Mouse (Mus musculus): ENCODE measurements around the gene Selenon.

The Selenon gene

DNA sequence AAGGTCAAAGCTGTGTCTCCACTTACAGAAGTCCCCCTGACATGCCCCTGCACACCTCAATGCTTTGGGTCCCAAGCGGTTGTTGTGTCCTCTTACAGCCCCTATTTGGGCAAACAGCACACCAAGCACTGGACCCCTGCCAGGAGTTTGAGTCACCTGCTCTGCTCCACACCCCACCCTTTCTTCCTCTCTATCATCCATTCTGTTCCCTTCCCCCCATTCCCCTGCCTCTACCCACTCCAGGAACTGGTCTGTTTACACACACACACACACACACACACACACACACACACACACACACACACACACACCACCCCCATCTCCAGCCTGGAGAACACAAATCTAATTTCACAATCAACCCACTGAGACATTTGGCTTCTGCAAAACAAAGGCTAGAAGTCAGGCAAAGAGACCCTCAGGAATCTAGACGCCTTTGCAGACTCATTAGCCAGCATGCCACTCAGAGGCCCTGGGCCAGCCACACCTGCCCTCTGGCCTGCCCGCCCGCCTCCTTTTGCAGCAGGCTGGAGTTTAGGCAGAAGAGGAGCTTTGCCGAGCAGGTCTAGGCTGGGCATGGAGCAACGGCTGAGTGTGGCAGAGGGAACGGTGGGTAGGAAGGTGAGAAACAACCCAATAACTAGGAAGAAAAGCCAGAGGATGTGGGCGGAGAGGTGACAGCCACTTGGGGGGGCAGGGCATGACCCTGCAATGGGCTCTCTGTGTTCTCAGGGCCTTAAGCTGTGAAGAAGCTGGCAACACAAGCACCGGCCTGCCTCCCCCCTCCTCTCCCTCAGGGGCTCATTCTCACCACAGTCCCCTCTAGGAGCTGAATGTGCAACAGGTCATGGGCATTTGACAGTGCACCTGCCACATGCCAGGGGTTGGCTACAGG, 4.9 kb downstream of the Selenon start:
- DNase-seq (ENCODE audit: low read depth, low spot score), result no peak

DNA sequence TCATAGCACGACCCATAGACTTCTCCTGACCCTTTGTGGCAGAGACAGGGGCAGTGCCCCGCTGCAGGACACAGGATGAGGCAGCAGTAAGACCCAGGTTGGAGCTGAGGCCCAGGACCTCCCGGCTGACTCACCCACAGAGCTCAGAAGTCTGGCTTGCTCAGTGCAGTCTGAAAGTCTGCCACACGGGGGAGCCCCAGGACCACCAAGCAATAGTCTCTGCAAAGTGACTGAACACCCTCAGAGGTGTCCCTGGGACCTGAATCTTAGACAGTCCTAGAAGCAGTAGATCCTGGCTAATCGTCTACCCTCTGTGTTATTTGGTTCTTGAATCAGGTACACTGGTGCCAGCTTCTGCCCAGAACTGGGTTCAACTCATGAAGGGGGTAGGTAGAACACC, 8.7 kb downstream of the Selenon start:
- DNase-seq (ENCODE audit: low read depth, low spot score), result peak; percentile 89

DNA sequence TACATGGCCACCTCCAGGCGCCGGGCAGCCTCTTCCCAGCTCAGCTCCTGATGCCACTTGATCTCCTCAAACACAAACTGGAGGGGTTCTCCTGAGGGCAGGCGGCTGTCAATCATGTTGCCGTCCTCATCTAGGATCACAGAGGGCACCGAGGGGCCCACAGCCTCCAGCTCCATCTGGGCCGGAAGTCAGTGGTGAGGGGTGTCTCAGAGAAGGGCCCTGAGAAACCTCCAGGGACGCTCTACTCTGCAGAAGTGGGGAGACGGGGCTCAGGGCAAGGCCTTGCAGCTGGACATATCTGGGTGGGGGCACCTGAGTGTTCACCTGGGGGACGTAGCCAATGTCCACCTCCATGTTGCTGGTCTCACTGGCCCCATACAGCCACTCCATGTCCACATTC, 9.2 kb downstream of the Selenon start:
- DNase-seq (ENCODE audit: low read depth, low spot score), result no peak

DNA sequence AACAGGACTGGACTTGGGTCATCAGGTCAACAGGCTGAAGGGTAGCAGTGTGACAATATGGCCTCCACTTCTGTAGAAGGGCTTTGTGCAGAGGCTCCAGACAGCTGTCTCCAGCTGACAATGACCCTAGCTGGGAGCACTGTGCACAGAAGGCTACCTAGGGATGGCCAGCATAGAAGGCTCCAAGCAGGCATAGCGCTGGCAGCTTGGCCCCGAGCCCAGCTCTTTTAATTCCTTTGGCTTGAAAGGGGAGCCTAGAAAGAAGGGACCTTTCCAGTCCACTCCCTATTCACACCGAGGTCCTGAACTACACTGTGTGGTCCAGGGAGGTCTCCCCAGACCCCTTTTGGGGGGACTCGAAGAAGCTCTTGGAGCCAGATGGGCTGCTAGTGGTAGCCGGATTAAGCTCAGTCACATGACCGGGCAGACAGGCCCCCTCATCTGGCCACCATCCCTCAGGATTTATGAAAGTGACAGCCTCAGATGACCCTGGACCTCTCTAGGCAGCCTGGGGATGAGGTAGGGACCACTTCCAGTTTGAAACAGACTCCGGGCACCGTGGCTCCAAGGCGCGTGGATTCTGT, 12.9 kb downstream of the Selenon start:
- no peak for DNase-seq (ENCODE audit: low read depth, low spot score)

DNA sequence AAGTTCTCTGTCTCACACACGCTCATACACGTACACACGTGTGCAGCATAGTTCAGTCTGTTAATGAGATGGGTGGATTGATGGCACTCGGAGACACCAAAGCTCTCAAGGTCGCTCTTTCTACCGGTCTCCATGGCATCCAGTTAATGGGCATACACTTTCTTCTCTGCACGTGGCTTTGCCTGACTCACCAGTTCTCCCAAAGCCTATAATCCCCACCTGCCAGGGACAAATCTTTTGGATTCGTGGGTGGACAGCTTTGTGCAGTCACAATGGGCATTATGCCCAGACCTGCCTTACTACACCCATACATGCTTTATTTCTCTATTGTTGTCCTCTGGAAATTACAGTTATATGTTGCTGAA, 16.2 kb downstream of the Selenon start:
- no peak for DNase-seq (ENCODE audit: low read depth, low spot score)

DNA sequence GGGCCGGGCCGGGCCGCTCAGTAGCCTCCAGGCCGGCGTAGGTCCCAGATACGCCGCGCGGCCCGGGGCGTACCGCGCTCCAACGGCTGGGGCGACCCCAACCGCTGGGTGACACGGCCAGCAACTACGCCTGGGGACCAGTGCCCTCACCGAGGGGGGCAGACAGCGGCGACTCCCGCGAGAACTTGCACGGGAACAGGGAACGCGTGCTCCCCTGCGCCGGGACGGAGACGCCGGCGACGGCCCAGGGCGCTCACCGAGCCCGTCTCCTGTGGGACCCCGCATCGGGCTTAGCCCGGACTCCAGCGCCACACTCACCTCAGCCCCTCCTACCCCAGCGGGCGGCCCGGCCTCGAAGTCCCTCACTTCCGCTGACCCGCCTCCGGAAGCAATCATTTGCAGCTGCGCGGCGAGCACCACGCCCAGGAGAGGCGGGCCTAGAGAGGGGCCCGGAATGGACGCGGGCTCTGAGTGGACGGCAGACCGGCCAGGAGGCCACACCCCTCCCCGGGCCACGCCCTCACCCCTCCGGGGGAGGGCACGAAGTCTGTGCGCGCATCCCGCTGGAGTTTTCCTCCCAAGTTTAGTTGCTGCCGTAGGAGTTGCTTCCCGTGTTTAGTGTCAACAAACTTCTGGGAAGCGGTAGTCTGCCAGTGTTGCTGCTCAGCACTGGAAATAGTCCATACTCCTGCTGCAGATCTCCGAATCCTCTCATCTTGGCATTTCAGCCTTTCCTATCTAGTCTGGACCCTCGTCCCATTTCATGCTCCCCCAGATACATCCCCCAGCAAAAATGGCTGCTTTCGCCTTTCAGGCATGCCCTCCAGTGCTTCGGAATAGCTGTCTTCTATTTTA, 16.8 kb downstream of the Selenon start, which contains the start of gene Mtfr1l:
Mtfr1l (minus strand) TSS at position 456 of the 855 bp plus-strand sequence.
- peak; percentile 97 for DNase-seq (ENCODE audit: low read depth, low spot score)

DNA sequence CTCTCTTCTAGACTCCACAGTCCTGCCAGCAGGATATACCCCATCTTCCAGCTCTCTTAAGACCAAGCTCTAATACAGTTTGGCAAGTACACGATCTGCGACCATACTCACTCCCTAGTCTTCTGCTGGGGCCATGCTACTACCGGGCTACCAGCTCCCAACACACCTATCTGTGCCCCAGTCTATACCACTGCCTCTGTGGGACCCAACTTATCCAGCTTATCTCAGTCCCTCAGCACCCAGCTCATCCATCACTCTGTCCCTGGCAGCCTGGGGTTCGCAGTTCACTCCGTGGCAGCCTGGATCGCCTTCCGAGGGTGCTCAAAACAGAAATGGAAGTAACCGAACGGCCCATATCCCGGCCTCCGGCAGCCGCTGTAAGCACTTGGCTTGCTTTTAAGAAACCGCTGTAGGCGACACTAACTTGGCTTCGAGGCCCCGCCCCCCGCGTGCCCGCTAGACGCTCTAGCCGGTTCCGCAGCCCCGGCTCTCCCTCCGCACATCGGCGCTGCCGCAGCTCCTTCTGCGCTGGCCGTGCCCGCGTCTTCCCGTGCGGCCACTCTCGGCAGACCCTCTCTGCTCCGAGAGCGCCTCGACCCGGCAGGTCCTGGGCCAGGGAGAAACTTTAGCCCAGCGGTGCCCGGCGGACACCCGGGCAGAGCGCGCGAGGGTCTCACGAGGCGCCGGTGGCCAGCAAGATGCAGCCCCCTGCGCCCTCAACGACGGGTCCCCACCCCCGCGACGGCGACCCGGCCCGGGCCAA, 17.7 kb downstream of the Selenon start:
- peak; percentile 48 for DNase-seq (ENCODE audit: low read depth, low spot score)

DNA sequence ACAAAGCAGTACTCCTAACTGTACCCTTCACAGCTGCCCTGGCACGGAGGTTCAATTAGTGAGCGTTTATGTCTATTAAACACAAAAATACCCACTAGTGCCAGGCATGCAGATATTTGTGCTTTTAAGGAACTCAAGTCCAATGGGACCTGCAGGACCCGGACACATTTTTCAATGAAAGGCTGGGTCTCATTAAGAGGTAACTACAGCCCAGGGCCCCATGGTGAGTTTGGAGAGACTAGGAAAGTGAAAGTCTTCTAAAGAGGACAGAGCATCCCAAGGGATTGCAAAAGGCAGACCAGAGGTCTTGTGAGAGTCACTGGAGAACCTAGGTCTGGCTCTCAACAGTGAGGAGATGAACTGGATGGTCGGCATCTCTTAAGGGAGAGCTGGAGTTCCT, 18.5 kb downstream of the Selenon start:
- no peak for DNase-seq (ENCODE audit: low read depth, low spot score)

DNA sequence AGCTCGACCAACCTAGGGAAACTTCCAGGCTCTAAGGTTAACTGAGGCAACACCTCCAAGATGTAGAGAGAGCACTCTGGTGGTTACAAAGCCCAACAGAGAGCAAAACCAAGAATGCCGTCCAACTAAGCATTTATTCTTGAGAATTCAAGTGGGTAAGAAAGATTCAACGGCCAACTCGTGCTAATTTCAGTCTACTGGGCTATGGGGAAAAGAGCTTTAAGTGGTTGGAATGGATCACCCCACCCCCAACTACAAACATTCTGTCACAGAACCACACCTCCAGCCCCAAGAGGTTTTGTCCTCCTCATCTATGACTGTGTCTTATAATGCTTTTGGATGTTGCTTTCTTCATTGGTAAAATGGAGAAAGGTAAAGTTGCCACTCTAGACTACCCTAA, 19.0 kb downstream of the Selenon start:
- no peak for DNase-seq (ENCODE audit: low read depth, low spot score)

DNA sequence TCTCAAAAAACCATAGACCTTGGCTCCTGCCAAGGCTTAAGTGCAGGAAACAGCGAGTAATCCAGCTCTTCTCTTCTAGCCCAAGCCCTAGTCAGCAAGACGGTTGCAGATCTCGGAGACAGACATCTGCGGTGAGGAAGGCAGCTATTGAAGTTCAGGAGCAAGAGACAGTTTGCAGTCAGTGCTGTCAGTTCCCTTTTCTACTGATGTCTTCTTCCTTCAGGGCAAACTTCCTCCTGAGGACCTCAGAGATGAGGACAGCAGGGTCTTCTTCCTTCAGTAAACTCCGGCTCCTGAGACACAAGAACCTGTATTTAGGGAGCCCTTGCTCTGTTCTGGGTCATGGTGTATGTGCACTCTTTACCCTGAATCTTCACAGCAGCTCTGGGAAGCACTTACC, 25.7 kb downstream of the Selenon start:
- DNase-seq (ENCODE audit: low read depth, low spot score), result no peak

DNA sequence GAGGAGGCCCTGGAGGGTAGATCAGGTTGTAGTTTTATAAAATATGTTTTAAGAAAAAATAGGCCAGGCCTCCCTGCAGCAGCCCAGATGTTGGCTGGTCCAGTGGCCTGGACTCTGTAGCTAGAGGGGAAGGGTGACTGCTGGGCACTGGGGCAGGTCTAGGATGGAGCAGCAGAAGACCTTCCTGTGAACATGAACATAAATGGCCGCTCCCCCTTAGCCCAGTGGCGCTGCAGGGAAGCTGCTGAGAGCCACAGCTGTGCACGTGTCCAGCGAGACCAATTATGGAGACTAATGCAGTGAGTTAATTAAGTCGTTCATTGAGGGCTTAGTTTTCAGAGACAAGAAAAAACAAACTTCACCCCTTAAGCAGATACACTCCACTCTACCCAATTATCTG, 26.2 kb downstream of the Selenon start:
- no peak for DNase-seq (ENCODE audit: low read depth, low spot score)

DNA sequence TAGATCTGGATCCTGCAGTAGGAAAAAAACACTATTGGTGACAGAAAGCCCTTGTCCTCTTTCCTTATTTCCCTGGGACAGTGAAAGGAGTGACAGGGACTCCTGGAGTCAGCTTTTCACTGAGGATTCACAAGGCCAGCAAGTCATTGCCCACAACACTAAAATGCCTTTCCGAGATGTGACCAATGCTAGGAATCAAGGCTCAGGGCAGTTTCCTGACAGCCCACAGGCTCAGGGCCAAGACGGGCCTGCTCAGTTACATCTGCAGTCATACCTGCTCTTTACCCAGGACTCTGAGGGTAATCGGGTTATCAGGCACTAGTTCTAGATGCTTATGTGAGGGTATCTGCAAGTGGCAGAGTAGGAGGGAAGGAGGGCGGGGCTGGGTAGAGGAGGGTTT, 28.5 kb downstream of the Selenon start:
- DNase-seq (ENCODE audit: low read depth, low spot score), result no peak

DNA sequence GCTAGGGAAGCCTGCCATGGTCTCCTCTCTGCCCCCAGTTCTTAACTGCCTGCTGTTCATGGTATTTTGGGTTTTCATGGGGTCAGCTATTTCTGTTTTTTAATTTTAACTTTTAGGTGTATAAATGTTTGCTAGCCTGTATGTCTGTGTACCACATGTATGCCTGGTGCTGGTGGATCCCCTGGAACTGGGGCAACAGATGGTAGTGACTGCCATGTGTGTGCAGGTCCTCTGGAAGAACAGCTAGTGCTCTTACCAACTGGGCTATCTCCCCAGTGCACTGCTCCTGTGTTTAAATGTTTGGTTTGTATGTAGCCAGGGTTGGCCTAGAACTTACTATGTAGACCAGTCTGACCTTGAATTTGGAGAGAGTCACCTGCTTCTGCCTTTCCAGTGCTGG, 32.7 kb downstream of the Selenon start:
- no peak for DNase-seq (ENCODE audit: low read depth, low spot score)

DNA sequence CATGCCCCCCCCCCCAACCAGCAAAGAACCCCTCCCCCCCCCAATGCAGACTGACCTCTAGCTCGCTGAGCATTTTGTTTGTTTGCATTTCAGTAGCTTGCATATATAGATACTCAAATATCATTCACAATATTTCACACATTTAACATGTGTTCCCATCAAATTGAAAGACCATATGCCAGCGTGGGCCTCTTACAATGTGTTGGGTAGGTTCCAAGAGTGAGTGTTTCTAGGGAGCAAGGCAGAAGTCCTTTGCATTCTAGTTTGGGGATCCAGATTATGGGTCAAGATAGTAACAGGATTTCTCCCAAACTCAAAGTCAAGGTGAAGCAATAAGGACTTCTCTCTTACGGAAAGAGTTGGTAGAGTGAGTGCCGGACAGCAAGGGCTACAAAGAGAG, 33.4 kb downstream of the Selenon start:
- no peak for DNase-seq (ENCODE audit: low read depth, low spot score)

DNA sequence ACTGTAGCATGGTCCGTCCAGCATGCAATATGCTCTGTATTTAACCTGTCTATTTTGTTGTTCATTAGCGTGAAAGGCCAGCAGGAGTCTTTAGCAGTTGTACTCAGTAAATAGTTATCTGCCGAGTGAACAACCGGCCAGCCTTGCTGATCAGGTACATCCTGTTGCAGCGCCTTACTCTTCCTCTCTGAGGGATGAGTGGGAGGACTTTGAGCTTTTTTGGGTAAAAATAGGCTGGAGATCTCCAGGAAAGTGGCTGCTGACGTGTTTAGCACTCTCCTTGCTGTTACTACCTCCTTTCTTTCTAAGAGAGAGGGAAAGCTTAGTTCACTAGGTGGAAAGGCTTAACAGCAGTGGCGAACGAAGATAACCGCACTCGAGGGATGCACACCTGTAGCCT, 34.2 kb downstream of the Selenon start:
- DNase-seq (ENCODE audit: low read depth, low spot score), result no peak

DNA sequence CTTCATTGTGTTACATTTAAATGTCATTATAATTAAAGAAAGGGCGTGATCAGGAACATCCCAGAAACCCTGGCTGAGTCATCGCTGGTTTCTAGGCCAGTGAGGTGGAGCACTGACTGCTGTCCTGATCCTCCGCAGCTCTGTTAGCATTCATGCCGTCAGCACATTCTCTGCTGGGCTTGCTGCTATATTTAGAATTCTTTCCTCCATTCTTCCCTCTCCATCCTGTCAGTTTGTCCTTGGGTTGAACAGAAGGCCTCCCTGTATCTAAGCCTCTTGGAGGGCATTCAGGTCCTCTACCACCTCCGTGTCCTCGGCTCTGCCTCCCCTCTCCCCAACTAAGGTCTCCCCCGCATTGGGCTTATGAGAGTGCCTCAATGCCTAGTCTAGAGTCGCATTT, 35.0 kb downstream of the Selenon start:
- DNase-seq (ENCODE audit: low read depth, low spot score), result no peak

DNA sequence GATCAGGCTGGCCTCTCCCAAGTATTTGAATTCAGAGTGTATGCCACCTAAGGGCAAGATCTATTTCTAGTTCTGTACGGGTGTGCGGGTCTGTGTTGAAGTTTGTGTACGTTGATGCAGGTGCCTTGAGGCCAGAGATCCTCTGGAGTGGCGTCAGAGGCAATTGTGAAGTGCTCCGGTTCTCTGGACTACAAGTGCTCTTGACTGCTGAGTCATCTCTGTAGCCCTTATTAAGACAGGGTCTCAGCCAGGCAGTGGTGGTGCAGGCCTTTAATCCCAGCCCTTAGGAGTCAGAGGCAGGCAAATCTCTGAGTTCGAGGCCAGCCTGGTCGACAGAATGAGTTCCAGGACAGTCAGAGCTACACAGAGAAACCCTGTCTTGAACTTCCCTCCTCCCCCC, 36.4 kb downstream of the Selenon start:
- DNase-seq (ENCODE audit: low read depth, low spot score), result no peak

DNA sequence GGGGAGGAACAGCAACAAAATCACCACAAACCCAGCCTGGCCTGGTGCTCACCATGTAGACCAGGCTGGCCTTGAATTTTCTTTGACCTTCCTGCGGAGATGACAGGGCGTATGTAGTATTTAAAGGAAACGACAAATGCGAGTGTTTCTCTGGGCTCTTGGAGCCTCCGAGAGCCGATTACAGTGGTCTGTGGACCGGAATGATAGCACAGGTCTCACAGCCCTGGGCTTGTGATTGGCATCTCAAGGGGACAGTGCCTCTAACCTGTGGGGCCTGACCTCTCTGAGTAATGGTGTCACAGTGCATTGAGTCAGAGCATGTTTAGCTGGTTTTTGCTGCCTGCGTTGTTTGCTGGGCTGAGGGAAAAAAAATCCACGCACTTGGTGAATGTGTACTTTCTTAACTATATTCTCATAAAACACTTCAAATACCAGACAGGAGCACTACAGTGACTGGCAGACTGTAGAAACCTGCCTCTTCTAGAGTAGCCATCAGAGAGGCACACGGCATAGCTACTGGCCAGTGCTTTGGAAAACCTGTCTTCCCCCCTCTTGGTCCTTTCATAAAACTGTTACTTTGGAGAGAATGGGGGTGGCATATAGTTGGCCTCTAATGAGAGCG, 37.5 kb downstream of the Selenon start:
- no peak for DNase-seq (ENCODE audit: low read depth, low spot score)

DNA sequence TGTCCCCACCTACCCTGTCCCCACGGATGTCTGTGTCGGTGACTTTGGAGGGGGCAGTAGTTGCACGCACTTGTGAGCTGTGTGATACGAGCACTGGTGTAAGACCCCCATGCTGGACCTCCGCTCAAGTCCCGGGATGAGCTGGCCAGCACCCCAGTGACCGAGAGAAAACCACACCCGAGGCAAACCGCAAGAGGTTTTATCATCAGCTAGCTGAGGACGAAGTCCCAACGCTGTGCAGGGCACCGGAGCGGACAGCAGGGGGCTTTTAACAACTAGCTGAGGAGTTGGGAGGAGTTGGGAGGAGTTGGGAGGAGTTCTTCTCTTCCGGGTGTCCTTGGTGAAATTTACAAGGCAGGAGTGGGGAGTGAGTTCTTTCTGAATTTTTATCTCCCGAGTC, 39.2 kb downstream of the Selenon start:
- no peak for DNase-seq (ENCODE audit: low read depth, low spot score)

DNA sequence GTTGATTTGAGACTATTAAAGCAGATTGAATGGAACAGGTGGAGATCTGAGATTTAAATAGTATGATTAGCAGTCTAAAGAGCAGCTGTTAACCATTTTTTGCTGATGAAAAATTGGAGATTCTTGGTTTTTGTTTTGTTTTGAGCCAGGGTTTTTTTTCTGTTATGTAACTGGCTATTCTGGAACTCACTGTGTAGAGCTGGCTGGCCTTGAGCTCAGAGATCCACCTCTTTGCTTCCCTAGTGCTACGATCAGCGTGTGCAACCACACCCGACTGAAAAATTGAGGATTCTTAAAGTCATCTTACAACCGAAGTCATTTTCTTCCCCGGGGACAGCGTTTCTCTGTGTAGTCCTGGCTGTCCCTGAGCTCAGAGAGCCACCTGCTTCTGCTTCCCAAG, 40.2 kb downstream of the Selenon start:
- DNase-seq (ENCODE audit: low read depth, low spot score), result no peak

DNA sequence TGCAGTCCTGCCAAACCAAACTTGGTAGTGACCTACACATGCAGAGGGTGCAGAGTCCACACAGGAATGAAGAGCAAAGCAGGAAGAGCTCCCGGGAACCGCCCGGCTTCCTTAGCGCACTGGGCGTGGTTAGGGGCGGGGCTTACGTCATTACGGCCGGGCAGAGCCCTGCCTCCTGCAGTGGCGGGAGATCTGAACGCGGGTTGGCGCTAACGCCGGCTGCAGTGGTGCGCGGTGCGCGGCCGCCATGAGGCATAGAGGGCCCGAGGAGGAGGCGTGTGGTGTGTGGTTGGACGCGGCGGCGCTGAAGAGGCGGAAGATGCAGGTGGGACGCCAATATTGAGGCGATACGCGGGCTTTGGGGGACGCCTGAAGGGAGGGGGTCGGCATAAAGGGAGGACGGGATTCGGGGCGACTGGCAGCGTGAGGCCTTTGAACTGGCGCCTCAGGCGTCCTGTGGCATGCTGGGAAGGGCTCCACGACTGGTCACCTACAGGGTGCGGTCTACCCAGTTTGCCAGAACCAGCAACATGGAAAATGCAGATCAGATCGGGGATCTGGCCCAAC, 41.0 kb downstream of the Selenon start, which contains the start of gene Aunip:
Aunip (plus strand) TSS at position 155 of the 567 bp plus-strand sequence.
- DNase-seq (ENCODE audit: low read depth, low spot score), result peak; percentile 93

All from mesoderm, embryonic 11.5 days (tissue).